In genomic region chr3:52670628-52671028, GRCm38 (mm10) we compare ENCODE assay signal across 20 mouse cellular contexts.
DNase-seq lines count a peak whose midpoint lies in the region; ATAC-seq lines count a peak whose summit lies in the region.
"Had no signal": no experiment of that assay in that cellular context is flagged by ENCODE, and none has a peak within 500 bp of the region (broad histone marks: within the 10 kb centered on the region; RNA-seq: fewer than 3 reads in every experiment).

No protein-coding gene starts in this region.

- intact Hi-C loops in gastrocnemius, postnatal 14 days (cut with DNase I; ENCODE audit: low total_unique reads) = no loop called here

- peak; percentile 27 to 34 for DNase-seq in B cell, adult 2 months
- DNase-seq in CD4-positive, CD25-positive, alpha-beta regulatory T cell, adult 2 months (ENCODE audit: low read depth, low spot score) = peak; percentile 74
- peak; percentile 84 for DNase-seq in naive thymus-derived CD4-positive, alpha-beta T cell, adult 2 months (ENCODE audit: low read depth)
- no peak for DNase-seq in adrenal gland, adult 8-10 months
- DNase-seq in gastrocnemius, postnatal 14 days = no peak
- DNase-seq in left cerebral cortex, adult 11 months (ENCODE audit: low spot score) = no peak
- DNase-seq: adrenal gland, postnatal 14 days; cerebellum, adult 11 months; cerebellum, adult 2 months; cerebellum, adult 9-11 months; cerebellum, postnatal 25 days; gastrocnemius, postnatal 10 days; heart, adult 18-20 months; heart, postnatal 14 days; heart, postnatal 4 days; kidney, adult 18-20 months had no signal

- ATAC-seq in activated CD4-positive, CD25-positive, alpha-beta regulatory T cell, adult 4 months = peak; percentile 94
- ATAC-seq: forebrain, embryonic 13.5 days; forebrain, embryonic 16.5 days; intestine, embryonic 16.5 days had no signal

Comparison
In these comparisons a context has a peak if more than half of its experiments do, and no peak if none do; other contexts are left out.
1. DNase-seq: peak in B cell, adult 2 months (2 of 2), CD4-positive, CD25-positive, alpha-beta regulatory T cell, adult 2 months (single experiment) and naive thymus-derived CD4-positive, alpha-beta T cell, adult 2 months (single experiment); none in adrenal gland, adult 8-10 months (single experiment), gastrocnemius, postnatal 14 days (single experiment) and left cerebral cortex, adult 11 months (single experiment).